Mouse (Mus musculus) liver, adult 2 months (tissue): ENCODE data around the gene Hist1h1d.
"Not testable (repeated sequence)": the region's sequence is repeated elsewhere in the genome, so short reads cannot be mapped to it uniquely, and the experiment has no call there.

Experiments used
- CTCF ChIP-seq: fragments of 200-500 bp; IDR thresholded peaks from 2 replicates; pipeline ENCODE4 v1.5.1; 2011; ENCODE audit warnings: low read depth, low read length, control low read depth
- POLR2A ChIP-seq: fragments of 200-500 bp; IDR thresholded peaks from 2 replicates; pipeline ENCODE4 v1.6.1; 2011; ENCODE audit warnings: low read length, control low read depth; ENCODE audit not compliant: insufficient read depth; ENCODE audit errors: extremely low read depth

- TF ChIP-seq POLR2A, CTCF: not testable (repeated sequence)
Observed at GRCm38 (mm10) chr13:23591886-23592285, 38.8 kb downstream of the Hist1h1d start.
